Mouse (Mus musculus): ENCODE measurements around the gene Gli1. TPM values are rescaled to one million over a fixed set of nuclear protein-coding genes. Genes with fewer than 3 reads are reported as not detected.

Gli1 gene
- total RNA-seq, 2 experiments from 2014 or later = 0.70 to 1.2 TPM

DNA sequence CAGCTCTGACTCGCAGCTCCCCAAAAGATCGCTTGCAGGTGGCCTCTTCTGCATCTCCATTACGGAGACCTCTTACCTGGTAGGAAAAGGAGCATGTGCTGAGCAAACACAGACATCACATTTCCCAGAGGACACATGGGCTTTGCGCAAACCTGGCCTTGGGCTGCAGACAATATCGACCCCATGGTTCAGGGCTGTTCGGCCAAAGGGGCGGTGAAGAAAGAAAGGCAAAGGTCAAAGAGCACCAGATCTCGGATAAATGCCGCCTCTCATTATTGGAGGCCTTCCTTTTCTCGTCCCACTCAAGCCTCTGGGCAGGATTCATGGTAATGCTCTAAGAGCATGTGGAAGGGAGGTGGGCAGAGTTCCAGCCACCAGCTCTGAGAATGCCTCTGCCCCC, 13.6 kb upstream of the Gli1 start:
- peak overlapping the region; percentile 90 for H3K27ac ChIP-seq
- intact Hi-C loops (cut with DNase I) = no loop called here
- no peak overlapping the region for H3K4me3 ChIP-seq
- no peak for TF ChIP-seq CTCF (IDR thresholded peaks at IDR 0.05)
- no peak for DNase-seq

DNA sequence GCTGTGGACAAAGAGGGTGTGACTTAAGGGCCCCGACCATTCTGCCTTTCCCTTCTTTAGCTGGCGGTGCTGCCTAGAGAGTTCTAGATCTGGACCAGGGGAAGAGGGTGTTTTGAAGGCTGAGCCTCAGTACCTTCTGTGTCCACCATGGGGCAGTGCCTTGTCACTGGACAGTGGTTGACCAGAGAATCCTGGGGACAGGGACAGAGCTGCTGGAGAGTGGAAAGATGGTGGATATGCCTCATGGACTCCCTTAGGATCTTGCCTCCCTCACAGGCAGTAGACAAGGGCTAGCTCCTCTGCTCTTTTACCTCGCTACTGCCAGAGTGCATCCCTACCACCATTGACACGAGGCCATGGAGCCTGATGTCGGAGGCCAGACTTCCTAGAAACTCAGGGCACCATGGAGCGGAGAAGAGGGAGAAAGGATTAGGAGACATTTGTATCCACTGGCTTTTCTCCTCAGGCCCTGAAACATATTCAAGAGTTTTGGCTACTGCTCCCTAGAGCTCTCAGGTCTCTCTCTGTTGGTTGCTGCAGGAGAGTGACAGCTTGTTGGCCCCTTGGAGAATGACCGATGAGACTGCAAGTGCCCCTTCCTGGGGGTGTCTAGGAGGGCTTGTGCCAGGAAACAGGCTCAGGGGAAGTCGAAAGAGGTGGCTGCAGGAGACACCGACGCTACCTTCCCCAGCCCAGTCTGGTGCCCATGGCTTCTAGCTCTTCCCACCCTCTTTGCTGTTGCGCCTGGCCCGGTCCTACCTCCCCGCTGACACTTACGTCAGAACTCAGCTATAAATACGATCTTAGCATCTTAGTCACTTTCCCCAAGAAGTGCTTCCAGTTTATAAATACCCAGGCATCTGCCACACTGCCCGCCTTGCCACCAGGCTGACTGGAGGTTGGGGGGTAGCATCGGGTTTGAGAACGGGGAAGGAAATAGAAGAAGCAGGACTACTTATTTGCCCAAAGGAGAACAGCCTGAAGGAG, 12.4 kb upstream of the Gli1 start, which contains the start of gene Inhbe:
TSS of gene Inhbe (minus strand) at position 503 of the 987 bp plus-strand sequence.
- peak; percentile 58 for DNase-seq

DNA sequence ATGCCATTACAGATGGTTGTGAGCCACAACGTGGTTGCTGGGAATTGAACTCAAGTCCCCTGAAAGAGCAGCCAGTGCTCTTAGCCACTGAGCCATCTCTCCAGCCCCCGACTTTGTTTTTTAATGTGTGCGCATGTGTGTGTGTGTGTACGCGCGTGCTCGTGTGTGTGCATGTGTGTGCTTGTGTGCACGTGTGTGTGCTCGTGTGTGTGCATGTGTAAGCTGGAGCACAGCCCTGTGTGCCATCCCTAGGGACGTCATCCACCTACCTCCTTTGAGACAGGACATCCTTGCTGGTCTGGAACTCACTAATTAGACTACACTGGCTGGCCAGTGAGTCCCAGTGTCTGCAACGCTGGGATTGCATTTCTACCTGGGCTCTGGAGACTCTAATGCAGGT, 11.0 kb upstream of the Gli1 start:
- intact Hi-C loops (cut with DNase I) = loop anchor here (5.0 kb wide), 1 partner anchor 85 kb away; no protein-coding TSS in a partner anchor
- no peak overlapping the region for H3K27ac ChIP-seq
- no peak for TF ChIP-seq CTCF (IDR thresholded peaks at IDR 0.05)
- H3K4me3 ChIP-seq = no peak overlapping the region
- DNase-seq = no peak

More for the DNA sequence above, 12.4 kb upstream of the Gli1 start, which contains the start of gene Inhbe:
- peak within 1 kb of the TSS; percentile 90 for H3K27ac ChIP-seq
- peak; percentile 61 for TF ChIP-seq CTCF (IDR thresholded peaks at IDR 0.05)
- H3K4me3 ChIP-seq = no peak within 1 kb of the TSS
- intact Hi-C loops (cut with DNase I) = loop anchor here (5.0 kb wide), 1 partner anchor 83 kb away; no protein-coding TSS in a partner anchor

DNA sequence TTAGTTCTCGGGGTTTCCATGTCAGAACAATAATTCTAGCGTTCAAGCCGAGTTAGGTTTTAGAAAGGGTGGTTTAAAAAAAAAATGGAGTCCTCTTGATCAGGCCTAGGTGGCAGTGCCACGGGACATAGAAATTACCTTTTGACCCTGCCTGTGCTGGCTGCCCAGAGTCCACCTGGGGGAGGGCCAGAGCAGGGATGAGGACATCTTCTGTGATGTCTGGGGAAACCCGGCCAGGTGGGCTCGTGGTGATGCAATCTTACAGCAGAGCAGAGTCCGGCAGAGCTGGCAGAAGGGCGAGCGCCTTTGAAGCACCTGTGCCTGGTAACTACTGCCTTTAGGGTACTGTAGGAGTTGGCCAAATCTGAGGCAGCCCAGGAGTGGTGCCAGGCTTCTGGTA, 10.4 kb upstream of the Gli1 start:
- TF ChIP-seq CTCF (IDR thresholded peaks at IDR 0.05) = no peak
- intact Hi-C loops (cut with DNase I) = loop anchor here (5.0 kb wide), 1 partner anchor 85 kb away; no protein-coding TSS in a partner anchor
- DNase-seq = no peak
- Histone ChIP-seq H3K4me3 (no peak overlapping the region), H3K27ac (no peak overlapping the region)

DNA sequence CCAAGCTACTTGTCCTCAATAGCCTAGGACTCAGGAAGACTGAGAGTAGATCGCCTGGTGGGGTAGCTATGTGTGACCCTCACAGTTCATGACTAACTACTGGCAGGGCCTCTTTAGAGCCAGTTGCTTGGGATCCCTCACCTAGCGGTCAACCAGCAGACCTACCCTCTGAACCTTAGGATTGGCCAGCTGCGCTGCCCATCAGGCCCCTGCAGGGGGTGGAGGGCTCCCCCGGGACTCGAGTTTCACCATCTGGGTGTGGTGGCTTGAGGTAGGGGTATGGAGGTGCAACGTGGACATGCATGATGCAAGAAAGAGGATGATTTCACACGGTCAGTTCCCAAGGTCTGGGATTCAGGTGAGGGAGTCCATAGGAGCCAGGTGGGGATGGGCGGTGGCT, 9.9 kb upstream of the Gli1 start:
- DNase-seq = no peak
- intact Hi-C loops (cut with DNase I) = loop anchor here (5.0 kb wide), 1 partner anchor 86 kb away; no protein-coding TSS in a partner anchor
- TF ChIP-seq CTCF (IDR thresholded peaks at IDR 0.05) = no peak
- Histone ChIP-seq H3K27ac (no peak overlapping the region), H3K4me3 (no peak overlapping the region)

DNA sequence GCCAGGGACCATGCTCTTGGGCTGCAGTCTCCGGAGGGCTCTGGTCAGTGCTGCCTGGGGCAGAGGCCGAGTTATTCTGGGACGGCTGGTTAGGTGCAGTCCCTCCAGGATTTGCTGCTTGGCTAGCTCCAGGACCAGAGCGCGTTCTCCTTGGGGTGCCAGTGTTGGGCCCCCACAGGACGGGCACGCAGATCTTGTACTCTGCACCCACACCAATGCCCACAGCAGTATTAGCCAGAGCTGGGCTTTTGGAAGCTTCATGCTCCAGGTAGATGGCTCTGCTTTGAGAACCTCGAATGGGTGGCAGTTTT, 9.5 kb upstream of the Gli1 start:
- no peak overlapping the region for H3K27ac ChIP-seq
- no peak for DNase-seq
- intact Hi-C loops (cut with DNase I) = loop anchor here (5.0 kb wide), 1 partner anchor 86 kb away; no protein-coding TSS in a partner anchor
- H3K4me3 ChIP-seq = no peak overlapping the region
- no peak for TF ChIP-seq CTCF (IDR thresholded peaks at IDR 0.05)

DNA sequence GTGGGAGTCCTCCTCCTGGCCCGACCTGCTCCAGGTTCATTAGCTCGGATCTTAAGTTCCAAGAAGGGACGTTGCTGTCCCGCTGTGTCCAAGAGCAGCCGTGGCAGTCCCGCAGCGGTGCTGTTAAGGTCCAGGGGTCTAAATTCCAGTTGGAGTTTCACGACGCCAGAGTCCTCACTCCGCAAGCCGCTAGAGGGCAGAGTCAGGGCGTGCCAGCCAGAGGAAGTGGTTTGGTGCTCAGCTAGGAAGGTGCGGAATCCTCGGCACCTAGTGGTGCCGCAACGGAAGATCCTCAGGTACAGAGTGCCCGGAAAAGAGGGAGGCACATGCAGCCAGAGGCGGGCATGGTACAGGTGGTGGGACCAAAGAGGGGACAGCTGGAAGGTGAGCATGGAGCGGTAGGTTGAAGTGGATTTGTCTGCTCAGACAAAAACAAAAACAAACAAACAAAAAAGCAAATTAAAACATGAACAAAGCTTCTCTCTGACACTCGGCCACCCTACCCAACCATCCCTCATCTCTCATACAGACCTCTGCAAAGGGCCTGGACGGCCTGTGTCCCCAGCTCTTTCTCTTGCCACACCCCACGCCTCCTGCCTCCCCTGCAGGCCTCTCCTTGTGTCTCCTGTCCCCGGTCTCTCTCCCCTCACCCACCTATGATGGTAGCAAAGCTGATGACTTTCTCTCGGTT, 9.0 kb upstream of the Gli1 start:
- DNase-seq = peak; percentile 78
- peak; percentile 86 for TF ChIP-seq CTCF (IDR thresholded peaks at IDR 0.05)
- intact Hi-C loops (cut with DNase I) = loop anchor here (5.0 kb wide), 1 partner anchor 87 kb away; no protein-coding TSS in a partner anchor
- H3K27ac ChIP-seq = 0 out of 2 replicates have a peak overlapping the region, but pooled peaks have one; percentile 12
- H3K4me3 ChIP-seq = peak overlapping the region; percentile 50

DNA sequence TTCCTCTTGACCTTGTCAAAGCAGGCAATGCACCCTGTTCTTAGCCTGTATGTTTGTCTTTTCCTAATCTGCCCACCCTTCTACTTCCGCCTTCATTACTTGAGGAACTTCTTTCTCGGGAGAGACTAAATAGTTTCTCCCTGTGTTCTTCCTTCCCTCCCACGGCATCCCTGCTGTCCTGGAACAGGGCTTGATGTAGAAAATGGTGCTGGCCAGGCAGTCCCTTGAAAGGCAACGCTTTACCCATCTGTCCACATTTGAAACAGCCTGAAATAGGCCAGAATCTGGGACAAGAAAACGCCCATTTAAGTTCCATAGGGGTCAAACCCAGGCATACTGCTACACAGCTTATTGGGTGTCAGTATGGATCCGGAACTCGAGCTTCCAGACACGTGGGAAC, 8.0 kb upstream of the Gli1 start:
- Histone ChIP-seq H3K27ac (no peak overlapping the region), H3K4me3 (no peak overlapping the region)
- DNase-seq = no peak
- intact Hi-C loops (cut with DNase I) = loop anchor here (5.0 kb wide), 1 partner anchor 87 kb away; no protein-coding TSS in a partner anchor
- no peak for TF ChIP-seq CTCF (IDR thresholded peaks at IDR 0.05)

DNA sequence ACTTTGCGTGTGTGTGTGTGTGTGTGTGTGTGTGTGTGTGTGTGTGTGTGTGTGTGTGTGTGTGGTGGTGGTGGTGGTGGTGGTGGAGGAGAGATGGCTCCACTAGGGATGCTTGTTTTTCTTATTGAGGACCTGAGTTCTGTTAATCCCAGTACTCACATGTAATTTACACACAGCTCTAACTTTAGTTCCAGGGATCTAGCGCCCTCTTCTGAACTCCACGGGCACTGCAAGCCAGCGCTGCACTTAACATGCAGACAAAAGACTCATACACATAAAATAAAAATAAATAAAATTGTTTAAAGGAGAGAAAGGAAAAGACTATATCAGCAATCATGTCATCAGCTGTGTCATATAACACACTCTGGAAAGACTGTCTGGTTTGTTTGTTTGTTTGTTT, 7.2 kb upstream of the Gli1 start:
- peak; percentile 40 for TF ChIP-seq CTCF (IDR thresholded peaks at IDR 0.05)
- Histone ChIP-seq H3K4me3 (no peak overlapping the region), H3K27ac (no peak overlapping the region)
- no peak for DNase-seq
- intact Hi-C loops (cut with DNase I) = no loop called here

DNA sequence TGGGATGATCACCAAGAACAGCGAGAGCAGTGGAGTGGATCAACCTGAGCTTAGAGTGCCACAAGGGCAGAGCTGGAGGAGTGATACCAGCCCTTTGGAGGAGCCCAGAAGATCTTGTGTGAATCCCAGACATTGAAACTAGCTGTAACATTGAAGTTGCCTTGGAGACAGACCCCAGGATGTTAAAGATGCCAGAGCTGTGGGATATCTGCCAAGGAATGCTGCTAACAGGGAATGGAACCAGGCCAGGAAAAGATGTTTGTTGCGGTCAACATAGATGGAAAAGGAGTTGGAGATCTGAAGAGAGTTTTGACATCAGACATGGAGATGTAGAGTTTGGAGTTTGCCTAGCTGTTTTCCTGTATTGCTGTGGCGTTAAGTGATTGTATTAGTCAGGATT, 4.4 kb upstream of the Gli1 start:
- intact Hi-C loops (cut with DNase I) = no loop called here

DNA sequence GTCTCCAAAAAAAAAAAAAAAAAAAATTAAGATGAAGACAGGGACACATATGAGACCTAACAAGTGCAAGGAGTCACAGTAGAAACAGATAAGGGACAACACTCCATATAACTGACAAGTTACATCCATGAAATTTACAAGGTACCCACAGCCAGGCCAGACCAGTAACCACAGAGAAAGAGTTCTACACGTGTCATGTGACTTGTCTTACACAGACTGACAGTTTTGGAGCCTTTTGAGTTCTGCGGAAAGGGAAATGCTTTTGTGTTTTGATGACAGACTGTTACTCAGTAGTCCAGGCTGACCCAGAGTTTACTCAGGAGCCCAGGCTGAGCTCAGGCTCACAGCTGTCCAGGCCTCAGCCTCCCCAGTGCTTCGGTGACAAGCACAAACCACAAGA, 1.3 kb upstream of the Gli1 start:
- intact Hi-C loops (cut with DNase I) = no loop called here
- no peak for TF ChIP-seq CTCF (IDR thresholded peaks at IDR 0.05)
- Histone ChIP-seq H3K4me3 (no peak overlapping the region), H3K27ac (no peak overlapping the region)
- no peak for DNase-seq

More for the DNA sequence above, 4.4 kb upstream of the Gli1 start:
- DNase-seq = no peak
- no peak for TF ChIP-seq CTCF (IDR thresholded peaks at IDR 0.05)
- Histone ChIP-seq H3K4me3 (no peak overlapping the region), H3K27ac (no peak overlapping the region)

DNA sequence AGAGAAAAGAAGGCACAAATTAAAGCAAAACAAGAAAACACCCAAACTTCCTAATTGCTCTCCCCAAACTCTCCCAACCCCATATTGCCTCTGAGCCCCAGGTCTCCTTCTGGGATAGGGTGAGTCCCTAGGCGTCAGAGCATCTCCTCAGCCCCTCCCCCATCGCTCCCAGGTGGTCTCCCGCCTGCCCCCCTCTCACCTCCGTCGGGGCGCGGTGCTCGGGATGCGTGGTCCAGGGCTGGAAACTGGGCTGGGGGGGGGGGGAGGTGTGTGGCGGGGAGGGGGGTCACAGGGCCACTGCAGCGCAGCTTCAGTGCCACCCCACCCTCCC, 449 bp downstream of the Gli1 start:
- intact Hi-C loops (cut with DNase I) = no loop called here

More for the DNA sequence above, 449 bp downstream of the Gli1 start:
- TF ChIP-seq CTCF (IDR thresholded peaks at IDR 0.05) = no peak
- H3K27ac ChIP-seq = peak overlapping the region; percentile 69
- no peak for DNase-seq
- peak overlapping the region; percentile 73 for H3K4me3 ChIP-seq
